Mouse (Mus musculus): ENCODE results near the gene Baz2b. TPM values are rescaled to one million over a fixed set of nuclear protein-coding genes. Genes with fewer than 3 reads are reported as not detected.

Baz2b gene
- 58.2 and 60.4 TPM in 2 replicates for polyA plus RNA-seq (2016; fragmentation: Nextera tagmentation; extraction: Ambion mirVana)

DNA sequence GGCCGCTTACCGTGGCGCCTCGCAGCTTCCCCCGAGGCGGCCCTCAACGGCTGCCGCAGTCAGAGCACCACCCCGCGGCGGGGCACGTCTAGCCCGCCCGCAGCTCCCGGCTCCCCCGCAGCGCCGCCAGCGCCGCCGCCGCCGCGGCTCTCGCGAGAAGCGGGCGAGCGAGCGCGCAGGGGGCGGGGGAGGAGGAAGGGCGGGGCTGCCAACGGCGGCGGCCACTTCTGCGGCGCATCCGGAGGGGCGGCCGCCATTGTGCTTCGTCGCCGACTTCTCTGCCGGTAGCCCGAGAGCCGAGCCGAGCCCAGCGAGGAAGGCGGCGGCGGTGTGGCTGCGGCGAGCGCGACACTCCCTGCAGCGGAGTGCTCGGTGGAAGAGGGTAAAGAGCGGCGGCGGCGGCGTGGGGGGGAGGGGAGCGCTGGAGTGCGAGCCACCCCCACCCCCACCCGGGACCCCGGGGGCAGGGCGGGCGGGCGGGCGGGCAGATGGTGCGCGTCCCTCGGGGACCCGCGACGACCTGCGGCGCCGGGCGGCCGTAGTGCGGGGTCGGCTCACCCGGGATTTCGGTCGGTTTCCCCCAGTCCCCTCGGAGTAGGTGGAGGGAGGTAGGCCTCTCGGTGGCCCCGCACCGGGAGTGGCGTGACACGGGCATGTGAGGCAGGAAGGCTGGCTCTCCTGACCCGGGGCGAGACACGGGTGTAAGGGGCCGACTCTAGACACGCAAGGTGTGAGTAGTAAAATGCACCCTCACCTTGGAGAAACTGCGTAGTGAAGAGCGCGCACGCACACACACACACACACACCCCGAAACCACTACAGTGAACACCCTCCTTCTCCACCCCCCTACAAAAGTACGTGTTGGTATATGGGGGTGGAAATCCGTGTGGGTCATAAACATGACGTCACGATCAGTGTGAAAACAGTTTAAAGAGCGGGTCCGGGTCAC is at the start of gene Baz2b, which contains the start of gene March7:
TSS of gene Baz2b (minus strand) at position 137 of the 949 bp plus-strand sequence.
TSS of gene March7 (plus strand) at position 185 of the 949 bp plus-strand sequence.
- peaks cover 3% of the 10 kb centered on the region; the same call in 1 of the 2 replicates for H3K27me3 ChIP-seq (ENCODE audit: poor library complexity, severe bottlenecking)
- peaks cover 28% of the 10 kb centered on the region for H3K4me1 ChIP-seq
- peak within 1 kb of the TSS; percentile 98 for H3K27ac ChIP-seq
- H3K9me3 ChIP-seq: no peaks in the 10 kb centered on the region
- DNase-seq (ENCODE audit: extremely low spot score, low spot score): peak; percentile 80
- H3K36me3 ChIP-seq (replicated peaks): peaks cover 45% of the 10 kb centered on the region
- peak within 1 kb of the TSS; percentile 99 for H3K4me3 ChIP-seq
- WGBS: under 1% methylated on average over 95 of the region's 109 CpGs

DNA sequence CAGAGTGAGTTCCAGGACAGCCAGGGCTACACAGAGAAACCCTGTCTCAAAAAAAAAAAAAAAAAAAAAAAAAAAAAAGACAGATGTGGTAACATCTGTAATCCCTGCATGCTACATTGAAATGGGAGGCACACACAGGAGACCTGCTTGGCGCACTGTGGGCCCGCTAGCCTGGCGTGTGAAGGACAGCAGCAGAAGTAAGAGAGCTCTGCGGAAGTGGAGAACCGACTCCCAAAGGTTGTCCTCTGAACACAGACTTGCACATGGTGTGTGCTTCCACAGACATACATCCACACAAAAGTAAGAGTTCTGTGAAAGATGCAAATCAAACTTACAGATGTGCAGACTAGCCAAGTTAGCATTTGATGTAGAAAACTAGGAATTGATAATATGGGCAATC is 49.5 kb upstream of the Baz2b start:
- Histone ChIP-seq H3K4me3 (no peak overlapping the region), H3K36me3 (replicated peaks) (peaks cover 6% of the 10 kb centered on the region), H3K4me1 (no peaks in the 10 kb centered on the region), H3K9me3 (no peaks in the 10 kb centered on the region), H3K27ac (no peak overlapping the region), H3K27me3 (ENCODE audit: poor library complexity, severe bottlenecking) (no peaks in the 10 kb centered on the region)
- WGBS: 94% methylated on average over 5 of the region's 5 CpGs
- DNase-seq (ENCODE audit: extremely low spot score, low spot score): no peak

DNA sequence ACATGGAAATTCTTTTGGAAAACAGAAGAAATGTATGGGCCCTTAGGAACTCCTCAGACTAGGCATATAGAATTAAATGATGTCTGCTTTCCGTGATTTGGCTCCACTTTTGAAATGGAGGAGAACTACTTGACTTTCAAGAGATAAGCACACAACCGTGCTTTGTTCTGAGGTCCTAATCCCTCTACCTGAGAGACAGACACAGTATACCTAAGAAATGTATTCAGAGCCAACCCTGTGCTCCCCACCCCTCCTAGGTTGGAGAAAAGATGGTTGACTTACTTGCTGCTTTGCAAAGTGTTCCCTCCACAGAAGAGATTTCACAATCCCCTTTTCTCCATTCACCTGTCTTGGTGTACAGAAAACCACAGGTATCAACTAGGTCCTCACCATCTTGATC is 47.1 kb upstream of the Baz2b start:
- WGBS: 86% methylated on average over 2 of the region's 2 CpGs
- no peaks in the 10 kb centered on the region for H3K9me3 ChIP-seq
- DNase-seq (ENCODE audit: extremely low spot score, low spot score): no peak
- H3K27ac ChIP-seq: no peak overlapping the region
- H3K4me1 ChIP-seq: no peaks in the 10 kb centered on the region
- no peaks in the 10 kb centered on the region for H3K27me3 ChIP-seq (ENCODE audit: poor library complexity, severe bottlenecking)
- H3K36me3 ChIP-seq (replicated peaks): peaks cover 14% of the 10 kb centered on the region
- no peak overlapping the region for H3K4me3 ChIP-seq

DNA sequence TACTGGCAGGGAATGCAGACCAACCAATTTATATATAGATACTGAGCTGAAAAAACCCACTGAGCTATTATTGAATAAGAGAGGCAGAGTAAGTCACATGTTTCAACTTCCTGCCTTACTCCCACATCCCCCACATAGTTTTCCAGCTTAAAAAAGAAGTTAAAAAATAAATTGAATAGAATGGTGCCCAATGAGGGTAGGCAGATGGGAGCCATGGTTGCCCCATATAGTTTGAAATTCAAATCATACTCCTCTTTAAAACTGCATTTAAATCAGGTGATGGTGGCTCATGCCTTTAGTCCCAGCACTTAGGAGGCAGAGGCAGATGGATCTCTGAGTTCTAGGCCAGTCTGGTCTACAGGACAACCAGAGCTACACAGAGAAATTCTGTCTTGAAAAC is 43.9 kb upstream of the Baz2b start:
- Histone ChIP-seq H3K4me3 (no peak overlapping the region), H3K27me3 (ENCODE audit: poor library complexity, severe bottlenecking) (no peaks in the 10 kb centered on the region), H3K27ac (no peak overlapping the region), H3K36me3 (replicated peaks) (peaks cover 40% of the 10 kb centered on the region), H3K4me1 (no peaks in the 10 kb centered on the region), H3K9me3 (no peaks in the 10 kb centered on the region)
- no peak for DNase-seq (ENCODE audit: extremely low spot score, low spot score)

DNA sequence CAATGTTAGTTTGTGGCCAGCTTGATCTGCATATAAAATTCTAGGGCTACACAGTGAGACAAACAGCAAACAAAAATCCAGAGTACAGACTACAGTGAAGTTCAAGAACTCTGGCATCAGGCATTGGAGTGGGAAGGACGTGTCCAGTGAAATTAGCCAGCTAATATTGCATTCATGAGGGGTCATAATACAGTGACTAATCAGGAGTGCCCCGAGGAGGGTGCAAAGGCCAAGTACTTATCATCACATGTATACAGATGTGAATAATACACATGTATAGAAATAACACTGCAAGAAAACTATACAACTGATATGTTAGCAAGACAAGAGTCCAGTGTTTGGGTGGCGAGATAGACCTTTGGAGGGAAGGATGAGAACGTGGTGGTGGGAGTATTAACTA is 43.1 kb upstream of the Baz2b start:
- no peaks in the 10 kb centered on the region for H3K27me3 ChIP-seq (ENCODE audit: poor library complexity, severe bottlenecking)
- no peak for DNase-seq (ENCODE audit: extremely low spot score, low spot score)
- no peak overlapping the region for H3K4me3 ChIP-seq
- H3K27ac ChIP-seq: no peak overlapping the region
- WGBS: 89% methylated on average over 4 of the region's 4 CpGs
- no peaks in the 10 kb centered on the region for H3K9me3 ChIP-seq
- peaks cover 45% of the 10 kb centered on the region for H3K36me3 ChIP-seq (replicated peaks)
- no peaks in the 10 kb centered on the region for H3K4me1 ChIP-seq

DNA sequence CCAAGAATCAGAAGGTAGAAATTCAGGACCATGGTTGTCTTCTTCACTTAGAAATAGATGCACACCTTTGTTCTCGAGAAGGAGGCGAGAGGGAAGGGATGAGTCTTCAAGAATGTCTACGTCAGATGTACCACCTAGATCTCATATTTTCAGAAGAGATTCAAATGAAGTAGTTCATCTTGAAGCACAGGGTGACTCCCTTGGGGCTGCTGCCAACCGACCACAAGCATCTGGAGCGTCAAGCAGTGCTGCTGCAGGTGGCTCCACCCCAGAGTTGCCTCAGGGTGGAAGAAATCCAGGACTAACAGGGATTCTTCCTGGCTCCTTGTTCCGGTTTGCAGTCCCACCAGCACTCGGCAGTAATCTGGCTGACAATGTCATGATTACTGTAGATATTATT is 24.9 kb upstream of the Baz2b start:
- DNase-seq (ENCODE audit: extremely low spot score, low spot score): no peak
- 91% methylated on average over 7 of the region's 7 CpGs for WGBS

DNA sequence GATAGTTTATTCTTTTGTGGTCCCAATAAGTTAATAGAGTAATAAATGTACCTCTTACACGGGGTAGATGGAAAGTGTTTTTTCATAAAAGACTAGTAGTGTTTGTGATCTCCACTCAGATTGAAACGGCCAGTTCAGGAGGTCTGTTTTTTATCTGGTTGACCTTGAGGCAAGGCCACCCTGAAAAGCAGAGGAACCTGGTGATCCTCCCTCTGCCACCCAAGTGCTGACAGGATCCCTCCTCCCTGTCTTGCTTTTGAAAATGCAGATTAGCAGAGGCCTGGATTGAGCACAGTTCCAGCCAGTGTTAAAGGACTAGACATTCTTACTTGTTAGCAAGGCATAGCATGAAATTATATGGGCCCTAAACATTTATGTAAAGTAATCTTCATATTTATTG is 23.5 kb upstream of the Baz2b start:
- Histone ChIP-seq H3K36me3 (replicated peaks) (peaks cover 93% of the 10 kb centered on the region), H3K9me3 (no peaks in the 10 kb centered on the region), H3K27me3 (ENCODE audit: poor library complexity, severe bottlenecking) (no peaks in the 10 kb centered on the region), H3K4me3 (no peak overlapping the region), H3K27ac (no peak overlapping the region), H3K4me1 (no peaks in the 10 kb centered on the region)
- DNase-seq (ENCODE audit: extremely low spot score, low spot score): no peak
- 80% methylated on average over 2 of the region's 2 CpGs for WGBS

More for the DNA sequence above, 24.9 kb upstream of the Baz2b start:
- Histone ChIP-seq H3K27me3 (ENCODE audit: poor library complexity, severe bottlenecking) (no peaks in the 10 kb centered on the region), H3K36me3 (replicated peaks) (peaks cover 98% of the 10 kb centered on the region), H3K4me3 (no peak overlapping the region), H3K9me3 (no peaks in the 10 kb centered on the region), H3K4me1 (no peaks in the 10 kb centered on the region), H3K27ac (no peak overlapping the region)

DNA sequence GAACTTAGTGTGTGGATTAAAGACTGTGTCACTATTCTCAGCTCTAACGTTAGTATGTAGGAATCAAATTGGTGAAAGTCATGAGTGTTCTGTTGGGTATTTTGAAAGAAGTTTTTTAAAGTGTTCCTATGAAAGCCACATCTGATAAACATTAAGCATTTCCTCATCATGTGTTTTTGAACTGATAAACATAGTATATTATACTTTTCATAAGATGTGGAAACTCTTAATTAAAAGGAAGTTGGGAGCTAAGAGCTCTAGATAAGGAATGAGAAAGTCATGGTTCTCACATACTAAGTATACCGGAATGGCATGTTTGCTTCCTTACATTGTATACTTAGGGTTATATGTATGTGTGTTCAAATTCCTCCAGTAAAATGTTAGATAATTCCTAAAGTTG is 20.7 kb upstream of the Baz2b start:
- Histone ChIP-seq H3K4me3 (no peak overlapping the region), H3K4me1 (no peaks in the 10 kb centered on the region), H3K9me3 (0 out of 2 replicates have a peak, but pooled peaks cover 5% of the 10 kb centered on the region), H3K27me3 (ENCODE audit: poor library complexity, severe bottlenecking) (no peaks in the 10 kb centered on the region), H3K36me3 (replicated peaks) (peaks cover 78% of the 10 kb centered on the region), H3K27ac (no peak overlapping the region)
- DNase-seq (ENCODE audit: extremely low spot score, low spot score): no peak
- 91% methylated on average over 2 of the region's 2 CpGs for WGBS

DNA sequence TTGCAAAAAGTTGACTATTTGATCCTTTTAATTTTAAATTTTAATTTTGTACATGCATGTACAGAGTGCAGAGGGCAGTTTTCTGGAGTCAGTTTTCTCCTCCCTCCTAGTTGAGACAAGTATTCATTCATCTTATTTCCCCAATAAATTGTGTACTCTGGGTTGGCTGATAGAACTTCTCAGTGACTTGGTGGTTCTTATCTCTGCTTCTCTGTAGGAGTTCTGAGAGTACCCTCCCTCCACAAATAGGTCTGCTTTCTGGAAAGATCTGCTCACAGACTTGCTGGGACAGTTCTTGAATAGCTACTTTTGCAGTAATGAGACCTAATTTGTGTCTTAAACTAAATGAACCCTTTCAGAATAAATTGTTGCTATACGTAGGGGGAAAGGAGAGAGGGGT is 18.8 kb upstream of the Baz2b start:
- Histone ChIP-seq H3K36me3 (replicated peaks) (peaks cover 59% of the 10 kb centered on the region), H3K4me3 (no peak overlapping the region), H3K9me3 (0 out of 2 replicates have a peak, but pooled peaks cover 5% of the 10 kb centered on the region), H3K4me1 (no peaks in the 10 kb centered on the region), H3K27ac (no peak overlapping the region), H3K27me3 (ENCODE audit: poor library complexity, severe bottlenecking) (no peaks in the 10 kb centered on the region)
- 85% methylated on average over 1 of the region's 1 CpGs for WGBS
- no peak for DNase-seq (ENCODE audit: extremely low spot score, low spot score)

DNA sequence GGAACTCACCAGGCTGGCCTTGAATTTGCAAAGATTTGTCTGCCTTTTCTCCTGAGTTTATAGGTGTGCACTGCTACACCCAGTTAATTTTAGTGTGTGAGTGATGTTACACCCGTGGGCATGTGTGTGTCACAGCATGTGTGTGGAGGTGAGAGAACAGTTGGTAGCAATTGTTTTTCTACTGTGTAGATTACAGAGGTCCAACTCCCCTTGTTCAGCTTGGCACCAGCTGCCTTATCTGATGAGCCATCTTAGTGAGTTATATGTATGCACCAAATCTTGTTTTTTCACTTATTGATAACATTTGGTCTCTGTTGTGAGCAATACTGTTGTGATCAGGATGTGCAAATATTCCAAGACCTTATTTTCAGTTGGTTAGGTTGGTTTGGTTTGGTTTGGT is 13.8 kb upstream of the Baz2b start:
- Histone ChIP-seq H3K4me1 (no peaks in the 10 kb centered on the region), H3K27ac (no peak overlapping the region), H3K36me3 (replicated peaks) (peaks cover 35% of the 10 kb centered on the region), H3K9me3 (0 out of 2 replicates have a peak, but pooled peaks cover 5% of the 10 kb centered on the region), H3K4me3 (no peak overlapping the region), H3K27me3 (ENCODE audit: poor library complexity, severe bottlenecking) (no peaks in the 10 kb centered on the region)
- WGBS: 98% methylated on average over 1 of the region's 1 CpGs
- DNase-seq (ENCODE audit: extremely low spot score, low spot score): no peak

DNA sequence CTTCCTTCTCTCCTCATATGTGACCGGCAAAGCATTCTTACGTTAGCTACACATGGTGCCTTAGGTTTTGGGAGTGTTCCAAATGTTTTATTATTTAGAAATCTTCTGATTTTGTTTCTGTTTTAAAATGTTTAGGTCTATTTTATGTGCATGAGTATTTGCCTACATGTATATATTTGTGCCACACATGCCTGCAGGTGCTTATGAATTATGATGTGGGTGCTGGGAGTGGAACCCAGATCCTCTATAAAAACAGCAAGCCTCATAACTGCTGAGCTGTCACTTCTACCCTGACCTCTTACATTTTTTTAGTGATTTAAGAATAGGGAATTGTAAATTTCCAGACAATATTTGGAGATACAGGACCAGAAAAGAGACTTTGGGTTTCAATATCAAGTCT is 12.3 kb upstream of the Baz2b start:
- Histone ChIP-seq H3K36me3 (replicated peaks) (peaks cover 48% of the 10 kb centered on the region), H3K4me3 (no peak overlapping the region), H3K27me3 (ENCODE audit: poor library complexity, severe bottlenecking) (no peaks in the 10 kb centered on the region), H3K9me3 (0 out of 2 replicates have a peak, but pooled peaks cover 5% of the 10 kb centered on the region), H3K4me1 (no peaks in the 10 kb centered on the region), H3K27ac (no peak overlapping the region)
- no peak for DNase-seq (ENCODE audit: extremely low spot score, low spot score)
- 100% methylated on average over 2 of the region's 2 CpGs for WGBS

DNA sequence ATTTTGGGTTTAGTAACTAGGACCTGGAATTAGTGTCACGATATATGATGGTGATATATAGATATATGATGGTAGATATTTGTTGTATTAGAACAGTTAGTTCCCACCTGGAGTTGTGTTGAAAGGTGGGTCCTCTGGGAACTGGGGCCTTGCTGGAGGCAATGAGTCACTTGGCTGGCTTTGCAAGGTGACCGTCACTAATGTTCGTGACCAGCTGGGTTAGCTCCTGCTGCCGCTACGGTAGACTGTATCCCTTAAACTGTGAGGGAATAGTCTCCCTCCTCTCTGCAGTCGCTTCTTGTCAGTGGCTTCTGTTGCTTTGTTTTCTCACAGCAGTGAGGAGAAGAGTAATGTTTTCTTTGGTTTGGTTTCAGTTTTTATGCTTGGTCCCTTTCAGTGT is 11.6 kb upstream of the Baz2b start:
- H3K27ac ChIP-seq: no peak overlapping the region
- H3K9me3 ChIP-seq: 0 out of 2 replicates have a peak, but pooled peaks cover 5% of the 10 kb centered on the region
- no peak overlapping the region for H3K4me3 ChIP-seq
- DNase-seq (ENCODE audit: extremely low spot score, low spot score): no peak
- WGBS: 88% methylated on average over 6 of the region's 6 CpGs
- H3K36me3 ChIP-seq (replicated peaks): peaks cover 50% of the 10 kb centered on the region
- no peaks in the 10 kb centered on the region for H3K27me3 ChIP-seq (ENCODE audit: poor library complexity, severe bottlenecking)
- H3K4me1 ChIP-seq: no peaks in the 10 kb centered on the region

DNA sequence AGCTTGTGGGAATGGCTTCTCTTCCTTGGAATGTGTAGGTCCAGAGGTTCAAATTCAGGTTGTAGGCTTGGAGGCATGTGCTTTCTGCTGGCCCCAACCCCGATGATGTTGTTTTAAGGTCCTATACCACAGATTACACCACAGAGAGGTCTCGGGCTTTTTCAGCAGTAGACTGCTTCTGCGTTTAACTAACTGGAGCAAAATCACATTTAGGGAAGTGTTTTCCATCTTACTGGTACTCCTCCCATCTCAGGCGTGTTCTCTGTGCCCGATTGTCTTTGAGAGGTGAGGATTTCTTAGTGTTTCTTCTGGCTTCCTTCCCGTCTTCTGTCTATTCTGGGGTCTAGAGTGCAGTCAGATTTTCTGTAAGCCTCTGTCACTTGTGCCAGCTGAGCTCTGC is 8.0 kb upstream of the Baz2b start:
- DNase-seq (ENCODE audit: extremely low spot score, low spot score): no peak
- Histone ChIP-seq H3K4me1 (0 out of 2 replicates have a peak, but pooled peaks cover under 1% of the 10 kb centered on the region), H3K9me3 (no peaks in the 10 kb centered on the region), H3K4me3 (no peak overlapping the region), H3K27ac (no peak overlapping the region), H3K36me3 (replicated peaks) (peaks cover 74% of the 10 kb centered on the region), H3K27me3 (ENCODE audit: poor library complexity, severe bottlenecking) (no peaks in the 10 kb centered on the region)
- WGBS: 91% methylated on average over 6 of the region's 6 CpGs
